8 mouse cellular contexts compared by ENCODE assay signal in the genomic region with DNA sequence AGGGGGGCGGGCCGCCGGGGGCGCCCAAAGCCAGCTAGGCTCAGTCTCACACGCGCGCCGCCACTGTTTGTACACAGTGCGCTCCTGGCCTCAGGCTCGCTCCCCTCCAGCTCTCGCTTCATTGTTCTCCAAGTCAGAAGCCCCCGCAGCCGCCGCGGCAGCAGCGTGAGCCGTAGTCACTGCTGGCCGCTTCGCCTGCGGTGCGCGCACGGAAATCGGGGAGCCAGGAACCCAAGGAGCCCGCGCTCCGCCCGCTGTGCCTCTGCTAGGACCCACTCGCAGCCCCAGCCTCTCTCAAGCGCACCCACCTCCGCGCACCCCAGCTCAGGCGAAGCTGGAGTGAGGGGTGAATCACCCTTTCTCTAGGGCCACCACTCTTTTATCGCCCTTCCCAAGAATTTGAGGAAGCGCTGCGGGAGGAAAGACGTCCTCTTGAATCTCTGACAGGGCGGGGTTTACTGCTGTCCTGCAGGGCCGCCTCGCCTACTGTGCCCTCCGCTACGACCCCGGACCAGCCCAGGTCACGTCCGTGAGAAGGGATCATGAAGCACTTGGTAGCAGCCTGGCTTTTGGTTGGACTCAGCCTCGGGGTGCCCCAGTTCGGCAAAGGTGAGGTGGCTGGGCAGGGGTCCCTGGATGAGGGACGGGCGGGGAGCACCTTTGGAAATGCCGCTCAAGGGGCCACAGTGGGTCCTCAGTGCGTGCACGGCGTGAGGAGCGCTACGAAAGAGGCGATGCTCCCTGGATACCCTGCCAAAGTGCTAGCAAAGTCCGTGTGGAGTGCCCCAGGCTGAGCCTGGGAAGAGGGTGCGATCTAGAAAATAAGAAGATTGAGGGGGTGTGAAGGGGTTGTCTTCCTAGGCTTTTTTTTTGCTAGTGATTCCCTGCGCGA. TPM values are rescaled to one million over a fixed set of nuclear protein-coding genes. Genes with fewer than 3 reads are reported as not detected.
DNase-seq lines count a peak whose midpoint lies in the region; ATAC-seq and TF ChIP-seq lines count a peak whose summit lies in the region.

A gene (plus strand): TSS at position 33 of the 892 bp plus-strand sequence.

- peak within 1 kb of the TSS; percentile 93 for H3K4me2 ChIP-seq in embryonic facial prominence, embryonic 11.5 days (ENCODE audit: low read depth, low read length)
- peak within 1 kb of the TSS; percentile 95 for H3K4me2 ChIP-seq in hindbrain, embryonic 11.5 days (replicated peaks; ENCODE audit: low read depth, low read length)

- no peak for TF ChIP-seq CTCF in kidney, adult 2 months (conservative IDR thresholded peaks at IDR 0.05; ENCODE audit: insufficient read depth, insufficient read length, low read depth, low read length)

- 1% methylated on average over 60 of the region's 60 CpGs for WGBS in kidney, adult 2 months
- under 1% methylated on average over 56 of the region's 60 CpGs for WGBS in embryonic facial prominence, embryonic 11.5 days
- WGBS in hindbrain, embryonic 11.5 days = 0% methylated on average over 58 of the region's 60 CpGs

- intact Hi-C loops in left cerebral cortex, postnatal 10 days (cut with DNase I) = loop anchor here (5.0 kb wide), 1 partner anchor 716 kb away; a partner anchor contains a TSS

- no peak for TF ChIP-seq POLR2A in kidney, adult 2 months (IDR thresholded peaks at IDR 0.05; ENCODE audit: low read depth, low read length)

- no peaks in the 10 kb centered on the region for H3K4me1 ChIP-seq in kidney, adult 2 months (ENCODE audit: control insufficient read depth, insufficient read depth, low read length)
- H3K4me1 ChIP-seq in embryonic facial prominence, embryonic 11.5 days (ENCODE audit: control insufficient read depth, insufficient read depth, low read length) = no peaks in the 10 kb centered on the region
- H3K4me1 ChIP-seq in hindbrain, embryonic 11.5 days (replicated peaks; ENCODE audit: control insufficient read depth, insufficient read depth, low read length) = no peaks in the 10 kb centered on the region
- H3K4me1 ChIP-seq in megakaryocyte, embryonic 14.5 days = peaks cover 45% of the 10 kb centered on the region

- ATAC-seq in embryonic facial prominence, embryonic 11.5 days (replicated peaks; ENCODE audit: insufficient number of reproducible peaks, low FRiP score, low TSS enrichment, low read depth) = peak; percentile 81
- peak; percentile 84 for ATAC-seq in hindbrain, embryonic 11.5 days (ENCODE audit: low FRiP score)

- H3K36me3 ChIP-seq in kidney, adult 2 months (ENCODE audit: control insufficient read depth, insufficient read depth, low read length) = no peaks in the 10 kb centered on the region
- H3K36me3 ChIP-seq in embryonic facial prominence, embryonic 11.5 days (replicated peaks; ENCODE audit: control insufficient read depth, insufficient read depth, low read depth, low read length) = no peaks in the 10 kb centered on the region
- no peaks in the 10 kb centered on the region for H3K36me3 ChIP-seq in hindbrain, embryonic 11.5 days (ENCODE audit: control insufficient read depth, insufficient read depth, low read length)
- no peaks in the 10 kb centered on the region for H3K36me3 ChIP-seq in megakaryocyte, embryonic 14.5 days (replicated peaks; ENCODE audit: low read length)

- H3K9me3 ChIP-seq in embryonic facial prominence, embryonic 11.5 days (replicated peaks; ENCODE audit: control insufficient read depth, low read length) = no peaks in the 10 kb centered on the region
- H3K9me3 ChIP-seq in hindbrain, embryonic 11.5 days (ENCODE audit: control insufficient read depth, low read length) = no peaks in the 10 kb centered on the region
- H3K9me3 ChIP-seq in megakaryocyte, embryonic 14.5 days = no peaks in the 10 kb centered on the region

- H3K9ac ChIP-seq in embryonic facial prominence, embryonic 11.5 days (replicated peaks; ENCODE audit: low read length) = peak within 1 kb of the TSS; percentile 70
- peak within 1 kb of the TSS; percentile 88 for H3K9ac ChIP-seq in hindbrain, embryonic 11.5 days (ENCODE audit: low read depth, low read length)

- H3K27ac ChIP-seq in kidney, adult 2 months (ENCODE audit: insufficient read depth, low read depth, low read length) = no peak within 1 kb of the TSS
- H3K27ac ChIP-seq in embryonic facial prominence, embryonic 11.5 days (replicated peaks; ENCODE audit: low read depth, low read length) = peak within 1 kb of the TSS; percentile 37
- peak within 1 kb of the TSS; percentile 74 for H3K27ac ChIP-seq in hindbrain, embryonic 11.5 days (ENCODE audit: low read depth, low read length)

- DNase-seq in kidney, adult 2 months = peak; percentile 5
- DNase-seq in kidney, adult 11 months = no peak
- DNase-seq in embryonic facial prominence, embryonic 11.5 days (ENCODE audit: low spot score) = peak; percentile 74
- peak; percentile 80 for DNase-seq in hindbrain, embryonic 11.5 days (ENCODE audit: low spot score)
- peak; percentile 36 to 62 for DNase-seq in left cerebral cortex, postnatal 10 days (ENCODE audit: extremely low spot score in 1 of 2, low spot score in 2 of 2)
- peak; percentile 49 to 50 for DNase-seq in right cerebral cortex, postnatal 36 days (ENCODE audit: low spot score in 2 of 2)
- no peak for DNase-seq in thymus, postnatal 14 days

- H3K4me3 ChIP-seq in kidney, adult 2 months (ENCODE audit: insufficient read depth, low read depth, low read length) = peak within 1 kb of the TSS; percentile 56
- peak within 1 kb of the TSS; percentile 49 for H3K4me3 ChIP-seq in embryonic facial prominence, embryonic 11.5 days (ENCODE audit: low read depth, low read length)
- peak within 1 kb of the TSS; percentile 74 for H3K4me3 ChIP-seq in hindbrain, embryonic 11.5 days (ENCODE audit: low read depth, low read length)
- peak within 1 kb of the TSS; percentile 94 for H3K4me3 ChIP-seq in megakaryocyte, embryonic 14.5 days (replicated peaks)

- no peaks in the 10 kb centered on the region; the same call in 1 of the 2 replicates for H3K27me3 ChIP-seq in kidney, adult 2 months (replicated peaks; ENCODE audit: control insufficient read depth, insufficient read depth, low read length)
- no peaks in the 10 kb centered on the region; the same call in 1 of the 2 replicates for H3K27me3 ChIP-seq in embryonic facial prominence, embryonic 11.5 days (ENCODE audit: control insufficient read depth, insufficient read depth, low read length)
- no peaks in the 10 kb centered on the region for H3K27me3 ChIP-seq in hindbrain, embryonic 11.5 days (ENCODE audit: control insufficient read depth, insufficient read depth, low read length)
- peaks cover 25% of the 10 kb centered on the region for H3K27me3 ChIP-seq in megakaryocyte, embryonic 14.5 days (replicated peaks)

RNA-seq across cellular contexts. Expression of the gene that starts here (rescaled TPM):
- polyA plus RNA-seq in kidney, adult 2 months (2012; rRNA removed) = 0.27 and 0.45 TPM in 2 replicates
- polyA plus RNA-seq in embryonic facial prominence, embryonic 11.5 days (2014; fragmentation: Nextera tagmentation; extraction: Ambion mirVana) = 17.5 and 18.1 TPM in 2 replicates
- polyA plus RNA-seq in hindbrain, embryonic 11.5 days (2014; fragmentation: Nextera tagmentation; extraction: Ambion mirVana) = 35.1 and 37.0 TPM in 2 replicates
- total RNA-seq in left cerebral cortex, postnatal 10 days (2021) = 10 to 100 TPM; 82.2 TPM
- polyA plus RNA-seq in megakaryocyte, embryonic 14.5 days (2012; ENCODE audit: insufficient read depth, low replicate concordance) = 0.89 TPM in 1 of 2 replicates, not detected in the other

Comparison
In these comparisons a context has a peak if more than half of its experiments do, and no peak if none do; other contexts are left out.
1. Peak in DNase-seq and H3K4me3 ChIP-seq in kidney, adult 2 months; RNA of the gene not detected or under 1 TPM.
2. DNase-seq: peak in embryonic facial prominence, embryonic 11.5 days (single experiment), hindbrain, embryonic 11.5 days (single experiment), left cerebral cortex, postnatal 10 days (2 of 2) and right cerebral cortex, postnatal 36 days (2 of 2); none in kidney, adult 11 months (single experiment) and thymus, postnatal 14 days (single experiment).
3. Peak in every context shown above with its lines, with median percentiles within 50 percentile points of each other: H3K4me3 ChIP-seq.